Mouse (Mus musculus) activated CD4-positive, CD25-positive, alpha-beta regulatory T cell, adult 9 weeks (primary cell): Measurements from ENCODE around the gene Gm10031. TPM values are rescaled to one million over a fixed set of nuclear protein-coding genes. Genes with fewer than 3 reads are reported as not detected.

Experiments used
- polyA plus RNA-seq: library from polyadenylated mRNA; unstranded; fragments of 100-300 nt; shearing (Covaris generic); gene quantifications from one replicate; pipeline ENCODE4 v1.2.1, GENCODE M21; 2017

The Gm10031 gene
- polyA plus RNA-seq: 1.5 TPM

DNA sequence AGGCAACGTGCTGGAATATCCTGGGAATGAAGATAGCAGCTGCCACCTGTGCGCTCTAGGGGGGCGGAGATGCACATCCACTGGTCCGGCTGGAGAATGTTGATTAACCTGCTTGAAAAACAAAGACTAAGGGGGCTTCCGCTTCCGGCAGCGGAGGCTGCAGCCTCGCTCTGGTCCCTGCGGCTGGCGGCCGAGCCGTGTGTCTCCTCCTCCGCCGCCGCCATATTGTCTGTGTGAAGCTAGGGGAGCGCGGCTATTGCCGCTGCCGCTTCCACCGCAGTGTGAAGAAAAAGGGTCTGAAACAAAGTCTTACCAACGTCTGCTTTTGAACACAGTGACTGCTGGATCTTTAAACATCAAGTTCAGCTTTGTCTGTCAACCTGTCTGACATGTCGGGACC lies at the start of gene Gm10031:
TSS of gene Gm10031 (plus strand) at position 171 of the 400 bp plus-strand sequence.

GRCm38 (mm10) chr1:156558024-156558930 lies 34.5 kb downstream of the Gm10031 start, which contains the start of gene Abl2:
Abl2 (plus strand) TSS chr1:156558786.

Other genes starting within 250 kb of the Gm10031 start
- gene Tdrd5, start 220.3 kb upstream of the Gm10031 start, polyA plus RNA-seq: not detected
- not detected for gene Nphs2, start 213.3 kb upstream of the Gm10031 start, polyA plus RNA-seq
- 1,371 TPM for gene Gm2000, start 158.0 kb upstream of the Gm10031 start, polyA plus RNA-seq
- 0.37 TPM for gene Axdnd1, start 102.9 kb upstream of the Gm10031 start, polyA plus RNA-seq
- 57.0 TPM for gene Soat1, start 49.7 kb upstream of the Gm10031 start, polyA plus RNA-seq
- gene Abl2, start 34.8 kb downstream of the Gm10031 start, polyA plus RNA-seq: 2.0 TPM
- 55.1 TPM for gene Tor3a, start 150.3 kb downstream of the Gm10031 start, polyA plus RNA-seq
- gene Fam20b, start 195.1 kb downstream of the Gm10031 start, polyA plus RNA-seq: 16.2 TPM